ENCODE assay signal across 8 mouse cellular contexts in the genomic region with DNA sequence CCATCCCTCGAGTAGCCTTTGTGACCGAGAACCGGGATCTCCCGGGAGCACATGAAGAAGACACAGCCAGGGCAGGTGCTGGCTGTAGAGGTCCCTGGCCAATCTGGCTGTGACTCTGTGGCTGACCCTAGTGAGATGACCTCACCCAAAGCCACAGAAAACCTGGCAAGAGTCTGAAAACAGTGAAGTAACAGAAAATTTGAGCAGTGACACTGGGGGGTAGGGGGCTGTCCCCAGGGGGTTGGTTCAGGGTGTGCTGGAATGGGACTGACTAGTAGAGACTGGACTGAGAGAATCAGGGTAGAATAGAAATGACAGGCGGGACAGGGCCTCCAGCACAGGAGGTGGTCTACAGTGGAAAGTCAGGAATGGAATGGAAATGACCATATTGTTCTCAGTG. TPM values are rescaled to one million over a fixed set of nuclear protein-coding genes. Genes with fewer than 3 reads are reported as not detected.
DNase-seq lines count a peak whose midpoint lies in the region; ATAC-seq and TF ChIP-seq lines count a peak whose summit lies in the region.

No protein-coding gene starts in this region.

- H3K27me3 ChIP-seq in embryonic facial prominence, embryonic 10.5 days (replicated peaks; ENCODE audit: low read depth, poor library complexity, severe bottlenecking) = peaks cover 16% of the 10 kb centered on the region
- H3K27me3 ChIP-seq in hindbrain, embryonic 15.5 days = peaks cover 11% of the 10 kb centered on the region
- peaks cover 5% of the 10 kb centered on the region for H3K27me3 ChIP-seq in midbrain, postnatal 0 days (ENCODE audit: insufficient read depth, low read length)

- H3K4me2 ChIP-seq in hindbrain, embryonic 15.5 days = peak overlapping the region; percentile 96
- H3K4me2 ChIP-seq in midbrain, postnatal 0 days (ENCODE audit: low read depth, low read length, poor library complexity, severe bottlenecking) = peak overlapping the region; percentile 69

- intact Hi-C loops in left cerebral cortex, adult 2 months (cut with DNase I) = loop anchor here (10.0 kb wide), 1 partner anchor 262 kb away; the partner anchor contains the start of gene Ndufs7
- intact Hi-C loops in left cerebral cortex, postnatal 10 days (cut with DNase I) = loop anchor here (10.0 kb wide), 1 partner anchor 262 kb away; the partner anchor contains the start of gene Ndufs7
- intact Hi-C loops in left cerebral cortex, postnatal 14 days (cut with DNase I) = no loop called here

- no peaks in the 10 kb centered on the region for H3K9me3 ChIP-seq in embryonic facial prominence, embryonic 10.5 days
- H3K9me3 ChIP-seq in hindbrain, embryonic 15.5 days = no peaks in the 10 kb centered on the region
- H3K9me3 ChIP-seq in midbrain, postnatal 0 days (ENCODE audit: low read length) = no peaks in the 10 kb centered on the region

- no peak for TF ChIP-seq CTCF in left cerebral cortex, adult 2 months (IDR thresholded peaks at IDR 0.05)
- TF ChIP-seq CTCF in midbrain, postnatal 0 days (IDR thresholded peaks at IDR 0.05) = no peak

- no peak for ATAC-seq in hindbrain, embryonic 15.5 days (ENCODE audit: low FRiP score, low read depth)
- no peak for ATAC-seq in midbrain, postnatal 0 days (ENCODE audit: low FRiP score)

- DNase-seq in left cerebral cortex, adult 2 months (ENCODE audit: extremely low spot score in 1 of 2, low spot score in 2 of 2) = no peak
- DNase-seq in left cerebral cortex, postnatal 10 days (ENCODE audit: extremely low spot score in 1 of 2, low spot score in 2 of 2) = no peak
- DNase-seq in embryonic facial prominence, embryonic 10.5 days (ENCODE audit: low spot score) = no peak
- no peak for DNase-seq in midbrain, postnatal 0 days (ENCODE audit: low spot score)
- no peak for DNase-seq in left cerebral cortex, postnatal 14 days (ENCODE audit: low spot score in 2 of 2)
- DNase-seq in adrenal gland, postnatal 36 days = no peak
- DNase-seq in frontal cortex, postnatal 36 days (ENCODE audit: low spot score in 2 of 2) = no peak

- H3K4me1 ChIP-seq in embryonic facial prominence, embryonic 10.5 days = peaks cover 56% of the 10 kb centered on the region
- peaks cover 45% of the 10 kb centered on the region for H3K4me1 ChIP-seq in hindbrain, embryonic 15.5 days (replicated peaks)
- H3K4me1 ChIP-seq in midbrain, postnatal 0 days (ENCODE audit: insufficient read depth, low read length) = peaks cover 17% of the 10 kb centered on the region

- 84% methylated on average over 5 of the region's 5 CpGs for WGBS in embryonic facial prominence, embryonic 10.5 days
- WGBS in hindbrain, embryonic 15.5 days = 77% methylated on average over 5 of the region's 5 CpGs
- 78% methylated on average over 5 of the region's 5 CpGs for WGBS in midbrain, postnatal 0 days

- H3K27ac ChIP-seq in left cerebral cortex, adult 2 months = peak overlapping the region; percentile 87
- peak overlapping the region; percentile 92 for H3K27ac ChIP-seq in embryonic facial prominence, embryonic 10.5 days (replicated peaks)
- H3K27ac ChIP-seq in hindbrain, embryonic 15.5 days (replicated peaks) = peak overlapping the region; percentile 93
- H3K27ac ChIP-seq in midbrain, postnatal 0 days (ENCODE audit: low read depth, low read length) = peak overlapping the region; percentile 96

- peak overlapping the region; percentile 84 for H3K9ac ChIP-seq in hindbrain, embryonic 15.5 days
- H3K9ac ChIP-seq in midbrain, postnatal 0 days (replicated peaks; ENCODE audit: low read length, poor library complexity, severe bottlenecking) = peak overlapping the region; percentile 89

- peak overlapping the region; percentile 77 for H3K4me3 ChIP-seq in left cerebral cortex, adult 2 months
- H3K4me3 ChIP-seq in embryonic facial prominence, embryonic 10.5 days = peak overlapping the region; percentile 69
- peak overlapping the region; percentile 56 for H3K4me3 ChIP-seq in hindbrain, embryonic 15.5 days
- H3K4me3 ChIP-seq in midbrain, postnatal 0 days (ENCODE audit: low read depth, low read length) = peak overlapping the region; percentile 75

- H3K36me3 ChIP-seq in embryonic facial prominence, embryonic 10.5 days (replicated peaks) = peaks cover 35% of the 10 kb centered on the region
- peaks cover 10% of the 10 kb centered on the region; the same call in 1 of the 2 replicates for H3K36me3 ChIP-seq in hindbrain, embryonic 15.5 days
- peaks cover 14% of the 10 kb centered on the region for H3K36me3 ChIP-seq in midbrain, postnatal 0 days (ENCODE audit: insufficient read depth, low read length)

RNA-seq across cellular contexts. Expression of gene Tmem259, which starts 0.9 kb away (rescaled TPM):
- total RNA-seq in left cerebral cortex, adult 2 months (2021) = 100 to 1,000 TPM; 122 to 126 TPM
- 100 to 1,000 TPM; 136 TPM for total RNA-seq in left cerebral cortex, postnatal 10 days (2021)
- 12.3 and 12.4 TPM in 2 replicates for polyA plus RNA-seq in embryonic facial prominence, embryonic 10.5 days (2016; fragmentation: Nextera tagmentation; extraction: Ambion mirVana)
- polyA plus RNA-seq in hindbrain, embryonic 15.5 days (2015; fragmentation: Nextera tagmentation; extraction: Ambion mirVana) = 24.5 and 27.3 TPM in 2 replicates
- total RNA-seq in midbrain, postnatal 0 days (2014; rRNA removed) = 134 and 172 TPM in 2 replicates
- 26.2 and 29.3 TPM in 2 replicates for polyA plus RNA-seq in midbrain, postnatal 0 days (2015; fragmentation: Nextera tagmentation; extraction: Ambion mirVana)
- total RNA-seq in left cerebral cortex, postnatal 14 days (2021) = 100 to 1,000 TPM; 140 to 152 TPM
- total RNA-seq in adrenal gland, postnatal 36 days (2021) = 100 to 1,000 TPM; 144 to 146 TPM

RNA-seq across cellular contexts. Expression of gene Cnn2, which starts 5.2 kb away (rescaled TPM):
- 1 to 10 TPM; 5.6 to 8.0 TPM for total RNA-seq in left cerebral cortex, adult 2 months (2021)
- 10 to 100 TPM in 1 of 2 experiments, 1 to 10 TPM in 1; 8.9 to 12.4 TPM for total RNA-seq in left cerebral cortex, postnatal 10 days (2021)
- polyA plus RNA-seq in embryonic facial prominence, embryonic 10.5 days (2016; fragmentation: Nextera tagmentation; extraction: Ambion mirVana) = 234 and 253 TPM in 2 replicates
- polyA plus RNA-seq in hindbrain, embryonic 15.5 days (2015; fragmentation: Nextera tagmentation; extraction: Ambion mirVana) = 29.4 and 33.6 TPM in 2 replicates
- 14.8 and 19.5 TPM in 2 replicates for total RNA-seq in midbrain, postnatal 0 days (2014; rRNA removed)
- polyA plus RNA-seq in midbrain, postnatal 0 days (2015; fragmentation: Nextera tagmentation; extraction: Ambion mirVana) = 12.6 and 12.8 TPM in 2 replicates
- total RNA-seq in left cerebral cortex, postnatal 14 days (2021) = 10 to 100 TPM in 1 of 2 experiments, 1 to 10 TPM in 1; 9.5 to 11.9 TPM
- total RNA-seq in adrenal gland, postnatal 36 days (2021) = 10 to 100 TPM; 30.2 to 42.9 TPM

RNA-seq across cellular contexts. Expression of gene Grin3b, which starts 12.7 kb away (rescaled TPM):
- total RNA-seq in left cerebral cortex, adult 2 months (2021) = under 1 TPM; 0.14 to 0.20 TPM
- total RNA-seq in left cerebral cortex, postnatal 10 days (2021) = under 1 TPM; 0.24 to 0.28 TPM
- 0.13 and 0.44 TPM in 2 replicates for polyA plus RNA-seq in embryonic facial prominence, embryonic 10.5 days (2016; fragmentation: Nextera tagmentation; extraction: Ambion mirVana)
- 0.29 and 0.34 TPM in 2 replicates for polyA plus RNA-seq in hindbrain, embryonic 15.5 days (2015; fragmentation: Nextera tagmentation; extraction: Ambion mirVana)
- 0.42 and 2.2 TPM in 2 replicates for total RNA-seq in midbrain, postnatal 0 days (2014; rRNA removed)
- polyA plus RNA-seq in midbrain, postnatal 0 days (2015; fragmentation: Nextera tagmentation; extraction: Ambion mirVana) = 0.11 and 0.21 TPM in 2 replicates
- under 1 TPM; 0.21 to 0.40 TPM for total RNA-seq in left cerebral cortex, postnatal 14 days (2021)
- not detected for total RNA-seq in adrenal gland, postnatal 36 days (2021)

RNA-seq across cellular contexts. Expression of gene Abca7, which starts 13.1 kb away (rescaled TPM):
- 10 to 100 TPM; 13.5 to 13.8 TPM for total RNA-seq in left cerebral cortex, adult 2 months (2021)
- 1 to 10 TPM; 8.5 to 9.8 TPM for total RNA-seq in left cerebral cortex, postnatal 10 days (2021)
- 2.9 and 3.2 TPM in 2 replicates for polyA plus RNA-seq in embryonic facial prominence, embryonic 10.5 days (2016; fragmentation: Nextera tagmentation; extraction: Ambion mirVana)
- 4.8 and 5.4 TPM in 2 replicates for polyA plus RNA-seq in hindbrain, embryonic 15.5 days (2015; fragmentation: Nextera tagmentation; extraction: Ambion mirVana)
- 9.3 TPM in 2 replicates for total RNA-seq in midbrain, postnatal 0 days (2014; rRNA removed)
- 1.7 and 1.9 TPM in 2 replicates for polyA plus RNA-seq in midbrain, postnatal 0 days (2015; fragmentation: Nextera tagmentation; extraction: Ambion mirVana)
- 10 to 100 TPM; 10.9 TPM for total RNA-seq in left cerebral cortex, postnatal 14 days (2021)
- 10 to 100 TPM; 20.2 to 20.3 TPM for total RNA-seq in adrenal gland, postnatal 36 days (2021)

RNA-seq across cellular contexts. Expression of gene Wdr18, which starts 23.3 kb away (rescaled TPM):
- total RNA-seq in left cerebral cortex, adult 2 months (2021) = 10 to 100 TPM; 45.4 to 49.4 TPM
- total RNA-seq in left cerebral cortex, postnatal 10 days (2021) = 10 to 100 TPM; 46.2 to 49.9 TPM
- 166 TPM in 2 replicates for polyA plus RNA-seq in embryonic facial prominence, embryonic 10.5 days (2016; fragmentation: Nextera tagmentation; extraction: Ambion mirVana)
- polyA plus RNA-seq in hindbrain, embryonic 15.5 days (2015; fragmentation: Nextera tagmentation; extraction: Ambion mirVana) = 93.6 and 94.7 TPM in 2 replicates
- 72.6 and 87.6 TPM in 2 replicates for total RNA-seq in midbrain, postnatal 0 days (2014; rRNA removed)
- 102 and 116 TPM in 2 replicates for polyA plus RNA-seq in midbrain, postnatal 0 days (2015; fragmentation: Nextera tagmentation; extraction: Ambion mirVana)
- 10 to 100 TPM; 45.3 to 46.5 TPM for total RNA-seq in left cerebral cortex, postnatal 14 days (2021)
- total RNA-seq in adrenal gland, postnatal 36 days (2021) = 10 to 100 TPM; 37.8 to 48.9 TPM
